Mouse (Mus musculus) liver, postnatal 0 days (tissue): ENCODE results near the gene Hmcn1.

Source experiments
- CTCF ChIP-seq: sonication (generic); IDR thresholded peaks from 2 replicates; pipeline ENCODE4 v1.5.1; 2016; ENCODE audit warnings: antibody characterized with exemption, low read depth
- EP300 ChIP-seq: IDR thresholded peaks from 2 replicates; pipeline ENCODE4 v1.6.1; 2016; ENCODE audit warnings: antibody characterized with exemption, low read depth, mild to moderate bottlenecking

- no peak for TF ChIP-seq CTCF
- no peak for TF ChIP-seq EP300
These were observed 33.7 kb downstream of the Hmcn1 start for GRCm38 (mm10) chr1:150959486-150960074.
